11 mouse cellular contexts compared by ENCODE assay signal in genomic region chr1:176098685-176099320, GRCm38 (mm10).
DNase-seq lines count a peak whose midpoint lies in the region; ATAC-seq and TF ChIP-seq lines count a peak whose summit lies in the region.
"Had no signal": no experiment of that assay in that cellular context is flagged by ENCODE, and none has a peak within 500 bp of the region (broad histone marks: within the 10 kb centered on the region; RNA-seq: fewer than 3 reads in every experiment).

No protein-coding gene starts in this region.

- WGBS in kidney, postnatal 0 days: 22% methylated on average over 7 of the region's 7 CpGs
- WGBS in kidney, embryonic 14.5 days: 23% methylated on average over 7 of the region's 7 CpGs
- WGBS in forebrain, embryonic 16.5 days: 7% methylated on average over 7 of the region's 7 CpGs
- 13% methylated on average over 7 of the region's 7 CpGs for WGBS in neural tube, embryonic 14.5 days

- no peak overlapping the region for H3K4me3 ChIP-seq in kidney, postnatal 0 days (replicated peaks; ENCODE audit: low read depth, low read length)
- no peak overlapping the region for H3K4me3 ChIP-seq in kidney, embryonic 14.5 days (ENCODE audit: low read length)
- H3K4me3 ChIP-seq in forebrain, embryonic 16.5 days (replicated peaks; ENCODE audit: low read length): no peak overlapping the region
- no peak overlapping the region for H3K4me3 ChIP-seq in neural tube, embryonic 14.5 days (ENCODE audit: low read depth, low read length)
- H3K4me3 ChIP-seq: erythroblast, embryonic 14.5 days; liver, embryonic 13.5 days had no signal

- H3K9me3 ChIP-seq in kidney, postnatal 0 days (replicated peaks; ENCODE audit: low read length): no peaks in the 10 kb centered on the region
- H3K9me3 ChIP-seq in kidney, embryonic 14.5 days (ENCODE audit: control insufficient read depth, low read length): no peaks in the 10 kb centered on the region
- no peaks in the 10 kb centered on the region for H3K9me3 ChIP-seq in forebrain, embryonic 16.5 days (ENCODE audit: control insufficient read depth, low read length)
- no peaks in the 10 kb centered on the region for H3K9me3 ChIP-seq in neural tube, embryonic 14.5 days (ENCODE audit: control insufficient read depth, low read length)
- H3K9me3 ChIP-seq: liver, embryonic 13.5 days had no signal

- peak; percentile 21 for DNase-seq in kidney, postnatal 0 days (ENCODE audit: low spot score)
- peak; percentile 18 to 63 for DNase-seq in layer of hippocampus, postnatal 14 days (ENCODE audit: low spot score in 2 of 2)
- no peak for DNase-seq in heart, postnatal 25 days (ENCODE audit: low spot score)
- DNase-seq in adipocyte (ENCODE audit: low spot score): no peak
- no peak for DNase-seq in thymus, adult 18-20 months
- DNase-seq: adrenal gland, postnatal 14 days; liver, embryonic 13.5 days had no signal

- H3K27ac ChIP-seq in kidney, postnatal 0 days: no peak overlapping the region
- H3K27ac ChIP-seq in kidney, embryonic 14.5 days (ENCODE audit: low read depth, low read length): no peak overlapping the region
- peak overlapping the region; percentile 19 for H3K27ac ChIP-seq in forebrain, embryonic 16.5 days (ENCODE audit: low read length)
- H3K27ac ChIP-seq in neural tube, embryonic 14.5 days (ENCODE audit: low read depth, low read length): peak overlapping the region; percentile 60; the same call in 1 of the 2 replicates
- H3K27ac ChIP-seq: liver, embryonic 13.5 days had no signal

- no peak overlapping the region for H3K4me2 ChIP-seq in kidney, postnatal 0 days (ENCODE audit: low read length)
- no peak overlapping the region for H3K4me2 ChIP-seq in kidney, embryonic 14.5 days (replicated peaks; ENCODE audit: low read depth, low read length)
- H3K4me2 ChIP-seq in forebrain, embryonic 16.5 days (ENCODE audit: low read length): peak overlapping the region; percentile 2; the same call in 1 of the 2 replicates
- peak overlapping the region; percentile 6; the same call in 1 of the 2 replicates for H3K4me2 ChIP-seq in neural tube, embryonic 14.5 days (ENCODE audit: low read depth, low read length)
- H3K4me2 ChIP-seq: liver, embryonic 13.5 days had no signal

- H3K9ac ChIP-seq in kidney, postnatal 0 days (ENCODE audit: low read depth, low read length): no peak overlapping the region
- H3K9ac ChIP-seq in kidney, embryonic 14.5 days (ENCODE audit: low read depth, low read length): no peak overlapping the region
- no peak overlapping the region for H3K9ac ChIP-seq in forebrain, embryonic 16.5 days (replicated peaks; ENCODE audit: low read depth, low read length)
- H3K9ac ChIP-seq in neural tube, embryonic 14.5 days (replicated peaks; ENCODE audit: low read depth, low read length): no peak overlapping the region
- H3K9ac ChIP-seq: liver, embryonic 13.5 days had no signal

- peaks cover 4% of the 10 kb centered on the region for H3K4me1 ChIP-seq in kidney, postnatal 0 days (replicated peaks; ENCODE audit: insufficient read depth, low read length)
- peaks cover 4% of the 10 kb centered on the region; the same call in 1 of the 2 replicates for H3K4me1 ChIP-seq in kidney, embryonic 14.5 days (ENCODE audit: control insufficient read depth, insufficient read depth, low read length)
- H3K4me1 ChIP-seq in forebrain, embryonic 16.5 days (replicated peaks; ENCODE audit: control insufficient read depth, insufficient read depth, low read length): peaks cover 7% of the 10 kb centered on the region
- 0 out of 2 replicates have a peak, but pooled peaks cover 6% of the 10 kb centered on the region for H3K4me1 ChIP-seq in neural tube, embryonic 14.5 days (ENCODE audit: control insufficient read depth, insufficient read depth, low read length)
- H3K4me1 ChIP-seq: liver, embryonic 13.5 days had no signal

- no peak for ATAC-seq in kidney, postnatal 0 days (replicated peaks; ENCODE audit: low FRiP score, low read depth)
- ATAC-seq in kidney, embryonic 14.5 days (ENCODE audit: low FRiP score, low TSS enrichment): no peak
- peak; percentile 98 for ATAC-seq in forebrain, embryonic 16.5 days
- ATAC-seq in neural tube, embryonic 14.5 days (ENCODE audit: low read depth): peak; percentile 90

- no peaks in the 10 kb centered on the region for H3K36me3 ChIP-seq in kidney, postnatal 0 days (ENCODE audit: insufficient read depth, low read length)
- no peaks in the 10 kb centered on the region for H3K36me3 ChIP-seq in kidney, embryonic 14.5 days (ENCODE audit: control insufficient read depth, insufficient read depth, low read length)
- no peaks in the 10 kb centered on the region for H3K36me3 ChIP-seq in forebrain, embryonic 16.5 days (ENCODE audit: control insufficient read depth, insufficient read depth)
- no peaks in the 10 kb centered on the region for H3K36me3 ChIP-seq in neural tube, embryonic 14.5 days (ENCODE audit: control insufficient read depth, insufficient read depth, low read length)
- H3K36me3 ChIP-seq: liver, embryonic 13.5 days had no signal

- no peak for TF ChIP-seq CTCF in kidney, postnatal 0 days (IDR thresholded peaks at IDR 0.05; ENCODE audit: low read depth)

- intact Hi-C loops in heart, postnatal 25 days (cut with DNase I): no loop called here

- H3K27me3 ChIP-seq in kidney, postnatal 0 days (ENCODE audit: insufficient read depth, low read length): no peaks in the 10 kb centered on the region
- no peaks in the 10 kb centered on the region for H3K27me3 ChIP-seq in kidney, embryonic 14.5 days (ENCODE audit: control insufficient read depth, insufficient read depth, low read length)
- no peaks in the 10 kb centered on the region for H3K27me3 ChIP-seq in forebrain, embryonic 16.5 days (replicated peaks; ENCODE audit: control insufficient read depth, insufficient read depth, low read length)
- no peaks in the 10 kb centered on the region for H3K27me3 ChIP-seq in neural tube, embryonic 14.5 days (ENCODE audit: control insufficient read depth, insufficient read depth, low read length)
- H3K27me3 ChIP-seq: liver, embryonic 13.5 days had no signal

Comparison
In these comparisons a context has a peak if more than half of its experiments do, and no peak if none do; other contexts are left out.
1. ATAC-seq: peak in forebrain, embryonic 16.5 days (single experiment) and neural tube, embryonic 14.5 days (single experiment); none in kidney, postnatal 0 days (single experiment) and kidney, embryonic 14.5 days (single experiment).
2. DNase-seq: peak in kidney, postnatal 0 days (single experiment) and layer of hippocampus, postnatal 14 days (2 of 2); none in heart, postnatal 25 days (single experiment), adipocyte (single experiment) and thymus, adult 18-20 months (0 of 2).
3. H3K27ac ChIP-seq: peak in forebrain, embryonic 16.5 days (single experiment) and neural tube, embryonic 14.5 days (single experiment); none in kidney, postnatal 0 days (single experiment) and kidney, embryonic 14.5 days (single experiment).
4. H3K4me2 ChIP-seq: peak in forebrain, embryonic 16.5 days (single experiment) and neural tube, embryonic 14.5 days (single experiment); none in kidney, postnatal 0 days (single experiment) and kidney, embryonic 14.5 days (single experiment).